Mouse (Mus musculus) stomach, embryonic 15.5 days (tissue): ENCODE results near the gene Nck2. TPM values are rescaled to one million over a fixed set of nuclear protein-coding genes. Genes with fewer than 3 reads are reported as not detected.

ENCODE experiments used
- ATAC-seq: fragments of 200-750 bp; cut with Nextera tagmentation; 2 replicates; pipeline ENCODE4 v1.8.0; 2017; ENCODE audit warnings: low read depth, moderate number of reproducible peaks, moderate TSS enrichment; ENCODE audit not compliant: insufficient read depth, low FRiP score
- H3K27ac ChIP-seq: fragments of 300-500 bp; sonication (generic); 2 replicates; pipeline ENCODE4 v1.5.1; 2015; ENCODE audit warnings: mild to moderate bottlenecking, inconsistent platforms
- H3K27me3 ChIP-seq: fragments of 300-500 bp; sonication (generic); replicated peaks from 2 replicates; pipeline ENCODE4 v1.6.1; 2015; ENCODE audit warnings: inconsistent platforms
- H3K36me3 ChIP-seq: fragments of 300-500 bp; sonication (generic); 2 replicates; pipeline ENCODE4 v1.6.1; 2015; ENCODE audit warnings: inconsistent platforms
- H3K4me1 ChIP-seq: fragments of 300-500 bp; sonication (generic); 2 replicates; pipeline ENCODE4 v1.6.1; 2015; ENCODE audit warnings: inconsistent platforms
- H3K4me2 ChIP-seq: fragments of 300-500 bp; sonication (generic); 2 replicates; pipeline ENCODE4 v1.6.1; 2015; ENCODE audit warnings: mild to moderate bottlenecking, inconsistent platforms
- H3K4me3 ChIP-seq: fragments of 300-500 bp; sonication (generic); replicated peaks from 2 replicates; pipeline ENCODE4 v1.5.1; 2015; ENCODE audit warnings: inconsistent platforms
- H3K9ac ChIP-seq: fragments of 300-500 bp; sonication (generic); 2 replicates; pipeline ENCODE4 v1.6.1; 2015; ENCODE audit warnings: inconsistent platforms
- H3K9me3 ChIP-seq: fragments of 300-500 bp; sonication (generic); 2 replicates; pipeline ENCODE4 v1.6.1; 2016; ENCODE audit warnings: inconsistent platforms
- WGBS: fragments of 180-500 bp; shearing (Covaris S2); methylation state at CpG from one replicate; pipeline ENCODE4 v1.1.7; 2015; 5-methylcytosine and 5-hydroxymethylcytosine counted together
- polyA plus RNA-seq: library from polyadenylated mRNA; unstranded; fragments of >200 nt; fragmentation: Nextera tagmentation; extraction: Ambion mirVana; gene quantifications from 2 replicates; pipeline ENCODE4 v1.2.1, GENCODE M21; 2015

Gene Nck2
- 41.3 and 42.2 TPM in 2 replicates for polyA plus RNA-seq

DNA sequence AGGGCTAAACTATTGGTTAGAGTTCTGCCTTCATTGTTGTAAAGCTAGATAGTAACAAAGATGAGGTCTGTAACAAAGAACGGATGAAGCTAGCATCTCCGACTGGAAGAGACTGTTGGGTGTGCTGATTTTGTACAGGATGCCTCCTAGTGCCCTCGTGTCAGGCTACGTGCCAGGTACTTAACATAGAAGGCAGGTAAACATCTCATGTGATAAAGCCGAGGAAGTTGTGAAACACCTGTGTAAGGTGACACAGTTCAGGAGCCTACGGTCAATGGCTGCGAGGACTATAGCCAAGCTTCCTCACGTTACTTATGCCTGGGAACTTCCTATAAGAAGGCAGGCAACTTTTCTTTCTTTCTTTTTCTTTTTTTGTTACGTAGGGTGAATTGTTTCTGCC, at the start of gene Nck2:
TSS of gene Nck2 (plus strand) at position 49 of the 400 bp plus-strand sequence.
- Histone ChIP-seq H3K4me3 (peak within 1 kb of the TSS; percentile 93), H3K4me1 (peaks cover 26% of the 10 kb centered on the region; the same call in 1 of the 2 replicates), H3K4me2 (peak within 1 kb of the TSS; percentile 83), H3K27me3 (no peaks in the 10 kb centered on the region), H3K36me3 (no peaks in the 10 kb centered on the region), H3K9ac (peak within 1 kb of the TSS; percentile 95), H3K27ac (peak within 1 kb of the TSS; percentile 92), H3K9me3 (no peaks in the 10 kb centered on the region)
- ATAC-seq: 0 out of 2 replicates have a peak, but pooled peaks have one; percentile 18
- WGBS: 19% methylated on average over 9 of the region's 9 CpGs

DNA sequence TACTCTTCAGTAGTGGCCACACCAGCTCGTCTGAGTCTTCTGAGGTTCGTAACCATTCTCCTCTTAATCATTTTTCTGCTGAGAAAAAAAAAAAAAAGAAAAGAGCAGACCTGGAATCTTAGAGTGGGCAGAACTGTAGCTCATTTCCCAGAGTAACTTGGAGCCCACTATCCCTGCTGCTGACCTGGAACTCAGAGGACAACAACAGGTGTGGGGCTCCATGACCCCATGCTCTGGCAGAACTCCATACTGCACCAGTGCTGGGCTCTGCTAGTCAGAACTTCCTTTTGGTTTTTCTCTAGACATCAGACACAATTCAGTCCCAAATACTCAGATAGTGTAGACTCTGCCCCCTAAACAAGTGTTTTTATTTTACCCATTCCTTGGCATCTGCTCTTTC, 49.3 kb upstream of the Nck2 start:
- Histone ChIP-seq H3K9ac (no peak overlapping the region), H3K4me2 (no peak overlapping the region), H3K9me3 (no peaks in the 10 kb centered on the region), H3K27me3 (no peaks in the 10 kb centered on the region), H3K36me3 (no peaks in the 10 kb centered on the region), H3K27ac (no peak overlapping the region), H3K4me3 (no peak overlapping the region), H3K4me1 (no peaks in the 10 kb centered on the region)
- WGBS: 80% methylated on average over 2 of the region's 2 CpGs
- no peak for ATAC-seq

DNA sequence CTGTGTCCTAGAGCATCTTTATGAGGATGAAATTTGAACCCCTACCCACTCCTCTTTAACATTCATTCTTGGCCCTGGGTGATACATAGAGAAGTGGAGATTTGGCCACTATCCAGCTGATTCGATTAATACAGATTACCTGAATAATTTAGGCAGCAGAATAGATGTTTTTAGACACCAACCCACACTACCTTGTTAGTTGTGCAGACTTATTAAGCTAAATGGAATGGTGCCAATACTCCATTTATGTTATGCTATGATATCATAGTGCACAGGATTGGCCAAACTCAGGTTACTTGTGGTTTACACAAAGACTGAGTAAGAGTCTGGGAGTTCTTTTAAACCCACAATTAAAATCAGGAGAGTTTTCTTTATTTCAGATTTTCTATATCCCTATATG, 48.6 kb upstream of the Nck2 start:
- Histone ChIP-seq H3K9me3 (no peaks in the 10 kb centered on the region), H3K9ac (no peak overlapping the region)
- no peak for ATAC-seq

DNA sequence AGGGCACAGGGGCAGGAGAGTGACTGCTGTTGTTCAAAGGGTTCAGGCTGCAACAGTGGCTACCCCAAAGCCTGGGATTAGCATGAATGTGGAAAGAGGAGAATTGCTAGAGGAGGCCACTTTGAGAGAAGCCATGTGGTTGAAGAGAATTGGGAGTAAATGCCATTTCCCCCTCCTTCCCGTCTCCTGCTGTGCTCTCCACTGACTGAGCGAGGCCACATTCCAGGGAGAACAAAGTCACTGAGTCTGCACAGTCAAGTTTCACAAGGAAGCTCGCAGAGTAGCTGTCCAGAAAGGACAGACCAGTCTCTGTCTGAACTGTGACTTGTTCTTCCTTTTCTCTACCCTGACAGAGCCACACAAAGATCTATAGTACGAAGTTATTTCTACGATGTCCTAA, 47.9 kb upstream of the Nck2 start:
- Histone ChIP-seq H3K27me3 (no peaks in the 10 kb centered on the region), H3K9ac (no peak overlapping the region), H3K9me3 (no peaks in the 10 kb centered on the region), H3K4me3 (no peak overlapping the region), H3K4me1 (no peaks in the 10 kb centered on the region), H3K4me2 (no peak overlapping the region), H3K27ac (no peak overlapping the region), H3K36me3 (no peaks in the 10 kb centered on the region)
- WGBS: 59% methylated on average over 5 of the region's 5 CpGs
- no peak for ATAC-seq

More for the DNA sequence above, 48.6 kb upstream of the Nck2 start:
- Histone ChIP-seq H3K4me1 (no peaks in the 10 kb centered on the region), H3K27me3 (no peaks in the 10 kb centered on the region), H3K4me2 (no peak overlapping the region), H3K36me3 (no peaks in the 10 kb centered on the region), H3K4me3 (no peak overlapping the region), H3K27ac (no peak overlapping the region)
- WGBS: 75% methylated on average over 1 of the region's 1 CpGs

DNA sequence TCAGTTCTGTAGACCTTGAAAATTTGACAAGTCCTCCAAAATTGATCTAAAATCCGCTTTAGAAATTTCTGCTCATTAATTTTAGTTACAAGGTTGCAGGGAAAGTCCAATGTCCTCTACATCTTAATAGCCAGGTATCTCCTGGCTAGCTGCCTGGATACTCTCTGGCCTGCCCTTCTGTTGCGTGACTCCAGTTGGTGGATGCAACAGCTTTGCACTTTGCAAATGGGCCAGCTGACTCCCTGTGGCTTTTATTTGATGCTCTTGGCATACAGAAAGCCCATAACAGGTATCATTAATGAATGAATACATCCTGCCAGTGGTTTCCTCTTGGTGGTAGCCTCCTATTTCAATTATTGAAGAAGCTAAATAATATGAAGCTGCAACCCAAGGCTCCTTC, 47.3 kb upstream of the Nck2 start:
- H3K27me3 ChIP-seq: no peaks in the 10 kb centered on the region
- H3K4me1 ChIP-seq: no peaks in the 10 kb centered on the region
- no peak overlapping the region for H3K27ac ChIP-seq
- H3K4me3 ChIP-seq: no peak overlapping the region
- H3K9me3 ChIP-seq: no peaks in the 10 kb centered on the region
- H3K9ac ChIP-seq: no peak overlapping the region
- WGBS: 86% methylated on average over 2 of the region's 2 CpGs
- H3K4me2 ChIP-seq: no peak overlapping the region
- H3K36me3 ChIP-seq: no peaks in the 10 kb centered on the region
- no peak for ATAC-seq

DNA sequence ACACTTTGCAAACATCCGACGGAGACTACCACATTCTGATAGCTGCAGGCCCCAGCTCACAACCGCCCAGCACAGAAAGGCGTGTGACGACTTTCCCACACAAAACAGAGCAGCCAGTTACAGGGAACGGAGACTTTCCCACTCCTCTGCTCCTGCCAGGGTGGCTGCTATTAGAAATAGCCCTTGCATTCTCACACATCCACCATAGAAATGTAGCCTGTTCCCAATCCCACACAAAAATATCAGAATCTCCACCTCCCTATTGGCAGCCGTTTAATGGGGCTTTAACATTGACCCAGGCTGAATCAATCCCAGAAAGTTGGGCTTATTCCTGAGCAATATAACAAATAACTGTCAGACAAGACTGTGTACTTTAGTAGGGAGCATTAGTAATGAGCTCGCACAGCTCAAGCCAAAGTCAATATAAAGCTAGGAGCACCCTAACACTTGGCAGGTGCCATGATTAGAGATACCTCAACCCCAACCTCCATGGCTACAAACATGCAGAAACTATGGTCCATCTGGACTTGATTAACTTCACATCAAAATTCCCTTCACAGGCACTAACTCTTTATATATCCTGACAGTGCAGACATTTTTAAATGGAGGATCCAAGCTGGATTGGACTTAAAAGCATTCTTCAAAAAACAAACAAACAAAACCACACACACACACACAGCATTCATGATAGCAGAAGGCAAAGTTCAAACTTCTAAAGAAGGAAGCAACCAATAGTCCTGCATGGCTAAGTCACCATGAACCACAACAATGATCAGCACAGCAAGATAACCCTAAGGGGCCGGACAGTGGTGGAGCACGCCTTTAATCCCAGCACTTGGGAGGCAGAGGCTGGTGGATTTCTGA, 45.4 kb upstream of the Nck2 start:
- Histone ChIP-seq H3K9me3 (no peaks in the 10 kb centered on the region), H3K36me3 (no peaks in the 10 kb centered on the region), H3K27me3 (no peaks in the 10 kb centered on the region), H3K4me2 (no peak overlapping the region), H3K9ac (no peak overlapping the region), H3K4me3 (no peak overlapping the region), H3K4me1 (no peaks in the 10 kb centered on the region), H3K27ac (no peak overlapping the region)
- ATAC-seq: no peak
- WGBS: 77% methylated on average over 10 of the region's 10 CpGs

DNA sequence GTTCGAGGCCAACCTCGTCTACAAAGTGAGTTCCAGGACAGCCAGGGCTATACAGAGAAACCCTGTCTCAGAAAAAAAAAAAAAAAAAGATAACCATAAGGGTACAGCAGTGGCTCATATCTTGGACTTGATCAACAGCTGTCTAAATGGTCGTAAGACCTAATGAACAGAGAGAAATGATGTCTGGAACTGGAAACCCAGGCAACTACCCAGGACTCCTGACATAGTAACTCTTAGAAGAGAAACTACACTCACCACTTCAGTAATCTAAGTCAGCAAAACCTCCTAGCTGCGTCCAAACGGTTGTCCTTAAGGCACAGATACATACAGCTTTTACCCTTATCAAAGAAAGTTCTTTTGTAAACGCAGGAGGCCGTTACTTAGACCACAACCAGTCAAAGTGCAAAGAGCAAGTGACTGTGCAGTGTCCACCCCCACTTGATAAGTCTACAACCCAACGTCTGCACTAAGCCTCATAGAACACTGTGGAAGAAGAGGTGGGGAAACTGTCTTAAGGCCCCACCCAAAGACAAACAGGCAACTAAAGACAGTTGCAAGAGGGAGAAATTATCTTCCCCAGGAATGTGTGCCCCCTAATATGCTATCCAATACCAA, 44.7 kb upstream of the Nck2 start:
- H3K9me3 ChIP-seq: no peaks in the 10 kb centered on the region
- no peak overlapping the region for H3K27ac ChIP-seq
- 54% methylated on average over 8 of the region's 8 CpGs for WGBS
- no peaks in the 10 kb centered on the region for H3K36me3 ChIP-seq
- no peak overlapping the region for H3K4me2 ChIP-seq
- H3K9ac ChIP-seq: no peak overlapping the region
- H3K27me3 ChIP-seq: no peaks in the 10 kb centered on the region
- H3K4me1 ChIP-seq: peaks cover 1% of the 10 kb centered on the region; the same call in 1 of the 2 replicates
- no peak overlapping the region for H3K4me3 ChIP-seq
- ATAC-seq: no peak

DNA sequence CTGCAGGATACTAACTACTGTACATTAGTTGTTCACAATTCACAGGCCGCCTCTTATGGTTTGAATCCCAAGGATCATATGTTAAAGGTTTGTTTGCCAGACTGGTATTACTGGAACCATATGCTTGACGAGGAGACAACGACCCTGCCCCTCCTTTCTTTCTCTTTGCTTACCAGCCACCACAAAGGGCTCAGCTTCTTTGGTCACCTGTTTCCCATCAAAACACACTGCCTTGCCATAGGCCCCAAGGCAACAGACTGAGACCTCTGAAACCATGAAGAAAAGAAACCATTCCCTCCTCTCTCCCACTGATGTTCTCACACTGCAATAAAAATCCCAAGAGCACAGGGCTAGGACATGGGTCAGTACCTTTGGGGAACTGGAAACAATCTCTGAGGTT, 43.7 kb upstream of the Nck2 start:
- H3K4me1 ChIP-seq: peaks cover 2% of the 10 kb centered on the region; the same call in 1 of the 2 replicates
- H3K4me3 ChIP-seq: no peak overlapping the region
- 66% methylated on average over 3 of the region's 3 CpGs for whole genome bisulfite sequencing
- H3K36me3 ChIP-seq: no peaks in the 10 kb centered on the region
- H3K9ac ChIP-seq: no peak overlapping the region
- no peak for ATAC-seq
- no peaks in the 10 kb centered on the region for H3K27me3 ChIP-seq
- no peaks in the 10 kb centered on the region for H3K9me3 ChIP-seq
- no peak overlapping the region for H3K4me2 ChIP-seq
- no peak overlapping the region for H3K27ac ChIP-seq

DNA sequence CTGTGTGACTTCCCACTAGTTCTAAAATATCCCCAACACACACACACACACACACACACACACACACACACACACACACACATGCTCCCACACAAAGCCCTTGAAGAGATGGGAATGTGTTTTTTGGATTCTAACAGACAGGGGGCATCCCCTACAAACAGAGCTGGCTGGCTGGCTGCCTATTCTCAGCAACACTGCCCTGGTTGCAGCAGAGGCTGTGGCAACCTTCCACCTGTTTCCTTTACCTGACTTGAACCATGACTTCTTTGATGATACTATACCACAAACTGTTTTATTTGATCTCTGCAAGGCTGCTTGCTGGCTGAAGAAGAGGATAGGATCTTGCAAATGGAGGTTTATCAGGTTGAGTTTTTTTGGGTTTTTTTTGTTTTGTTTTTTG, 41.0 kb upstream of the Nck2 start:
- no peak overlapping the region for H3K9ac ChIP-seq
- no peaks in the 10 kb centered on the region for H3K36me3 ChIP-seq
- no peak overlapping the region for H3K4me2 ChIP-seq
- H3K9me3 ChIP-seq: no peaks in the 10 kb centered on the region
- H3K27ac ChIP-seq: no peak overlapping the region
- ATAC-seq: no peak
- no peak overlapping the region for H3K4me3 ChIP-seq
- no peaks in the 10 kb centered on the region for H3K27me3 ChIP-seq
- H3K4me1 ChIP-seq: peaks cover 2% of the 10 kb centered on the region; the same call in 1 of the 2 replicates

DNA sequence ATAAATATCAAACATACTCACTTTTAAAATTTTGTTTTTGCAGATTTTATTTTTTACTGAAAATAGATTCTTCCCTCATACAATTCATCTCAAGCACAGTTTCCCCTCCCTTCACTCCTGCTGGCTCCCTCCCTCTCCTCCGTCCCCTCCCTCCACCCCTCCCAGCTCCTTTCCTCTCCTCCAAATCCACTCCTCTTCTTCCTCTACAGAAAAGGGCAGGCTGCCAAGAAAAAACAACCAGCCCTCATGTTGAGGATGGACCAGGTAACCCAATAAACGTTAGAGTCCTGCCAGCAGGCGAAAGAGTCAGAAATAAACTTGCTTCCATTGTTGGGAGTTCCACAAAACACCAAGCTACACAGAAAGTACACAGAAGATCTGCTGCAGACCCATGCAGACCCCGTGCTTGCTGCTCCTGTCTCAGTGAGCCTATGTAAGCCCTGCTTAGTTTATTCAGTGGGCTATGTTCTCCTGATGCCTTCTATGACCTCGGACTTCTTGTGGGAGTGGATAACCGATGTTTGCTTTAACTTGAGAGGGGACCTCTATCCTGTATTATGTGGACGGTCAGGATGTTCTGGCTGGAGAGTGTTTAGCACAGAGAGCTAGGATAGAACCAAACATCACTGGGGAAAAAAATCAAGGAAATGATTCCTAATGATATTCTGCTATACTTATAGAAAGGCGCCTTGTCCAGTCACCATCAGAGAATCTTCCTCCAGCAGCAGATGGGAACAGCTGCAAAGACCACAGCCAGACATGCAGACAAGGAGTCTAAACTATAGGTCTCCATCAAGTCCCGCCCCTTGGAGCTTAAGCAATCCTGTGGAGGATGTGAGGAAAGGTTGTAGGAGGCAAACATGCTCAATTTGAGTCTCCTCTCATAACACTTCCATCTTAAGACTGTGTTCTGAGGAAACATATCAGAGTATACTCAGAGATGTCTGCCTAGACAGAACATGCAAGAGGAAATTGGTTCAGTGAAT, 39.4 kb upstream of the Nck2 start:
- Histone ChIP-seq H3K9me3 (no peaks in the 10 kb centered on the region), H3K36me3 (no peaks in the 10 kb centered on the region), H3K4me2 (0 out of 2 replicates have a peak overlapping the region, but pooled peaks have one; percentile 8), H3K9ac (no peak overlapping the region), H3K27ac (peak overlapping the region; percentile 78), H3K4me1 (peaks cover 2% of the 10 kb centered on the region; the same call in 1 of the 2 replicates), H3K4me3 (no peak overlapping the region), H3K27me3 (no peaks in the 10 kb centered on the region)
- peak; percentile 60; the same call in 1 of the 2 replicates for ATAC-seq
- WGBS: 27% methylated on average over 9 of the region's 9 CpGs

DNA sequence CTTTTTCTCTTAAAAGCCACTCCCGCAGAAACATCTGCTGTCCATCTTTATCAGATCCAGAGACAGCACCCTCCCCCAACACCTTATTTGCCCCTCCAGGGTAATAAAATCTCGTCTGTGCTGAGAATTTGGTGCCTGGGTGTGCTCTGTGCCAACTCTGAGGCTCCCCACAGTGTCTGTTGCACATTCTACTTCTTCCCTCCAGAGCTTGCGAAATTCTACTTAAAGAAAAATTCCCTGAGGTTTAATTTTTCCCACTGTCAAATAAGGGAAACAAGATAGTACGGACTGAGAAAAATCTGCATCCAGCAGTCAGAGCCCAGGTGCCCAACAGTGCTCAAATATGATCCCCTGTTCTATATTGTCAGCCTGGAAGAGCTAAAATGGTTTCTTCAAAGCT, 35.4 kb upstream of the Nck2 start:
- Histone ChIP-seq H3K36me3 (no peaks in the 10 kb centered on the region), H3K9me3 (no peaks in the 10 kb centered on the region), H3K4me3 (no peak overlapping the region), H3K4me2 (no peak overlapping the region), H3K4me1 (peaks cover 2% of the 10 kb centered on the region; the same call in 1 of the 2 replicates), H3K9ac (no peak overlapping the region), H3K27me3 (no peaks in the 10 kb centered on the region), H3K27ac (no peak overlapping the region)
- 56% methylated on average over 4 of the region's 4 CpGs for WGBS
- no peak for ATAC-seq
